In the genomic region with DNA sequence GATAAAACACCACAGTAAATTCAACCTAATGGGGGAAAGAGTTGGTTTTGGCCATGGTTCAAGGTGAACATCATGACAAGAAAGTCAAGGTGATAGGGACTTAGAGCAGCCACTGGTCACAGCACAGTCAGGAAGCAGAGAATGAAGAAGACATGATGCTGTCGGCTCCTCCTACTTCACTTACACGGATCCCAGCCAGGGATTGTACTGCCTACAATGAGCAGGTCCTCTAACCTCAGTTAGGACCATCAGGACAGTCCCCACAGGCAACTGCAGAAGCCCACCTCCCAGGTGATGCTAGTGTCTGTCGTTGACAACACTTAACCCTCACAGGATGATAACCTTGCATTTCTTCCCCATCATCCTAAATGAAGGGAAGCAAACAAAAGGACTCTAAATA, we compare ENCODE assay signal across 16 mouse cellular contexts.
"Had no signal": no experiment of that assay in that cellular context is flagged by ENCODE, and none has a peak within 500 bp of the region (broad histone marks: within the 10 kb centered on the region; RNA-seq: fewer than 3 reads in every experiment).

No protein-coding gene starts in this region.

- H3K4me1 ChIP-seq: lung, embryonic 15.5 days; neural tube, embryonic 12.5 days had no signal

- DNase-seq: liver, postnatal 0 days; lung, adult 2 months; lung, postnatal 14 days; lung, postnatal 36 days; right cerebral cortex, postnatal 14 days; spleen, adult 18-20 months; thymus, adult 18-20 months; thymus, postnatal 14 days; thymus, postnatal 36 days had no signal

- H3K4me2 ChIP-seq: lung, embryonic 15.5 days; midbrain, embryonic 11.5 days; midbrain, embryonic 13.5 days; midbrain, embryonic 15.5 days; neural tube, embryonic 12.5 days had no signal

- ATAC-seq: liver, postnatal 0 days; lung, postnatal 0 days; midbrain, embryonic 13.5 days; midbrain, embryonic 15.5 days had no signal

- H3K36me3 ChIP-seq: midbrain, embryonic 15.5 days; neural tube, embryonic 12.5 days had no signal

- H3K4me3 ChIP-seq: lung, embryonic 15.5 days; midbrain, embryonic 13.5 days; midbrain, embryonic 15.5 days; neural tube, embryonic 12.5 days had no signal

- H3K9ac ChIP-seq: liver, postnatal 0 days; lung, embryonic 15.5 days; midbrain, embryonic 13.5 days; midbrain, embryonic 15.5 days; neural tube, embryonic 12.5 days had no signal

- H3K27ac ChIP-seq: lung, embryonic 15.5 days; macrophage; midbrain, embryonic 13.5 days; midbrain, embryonic 15.5 days; neural tube, embryonic 12.5 days had no signal

- H3K27me3 ChIP-seq: lung, embryonic 15.5 days; midbrain, embryonic 13.5 days; midbrain, embryonic 15.5 days; neural tube, embryonic 12.5 days had no signal

- H3K9me3 ChIP-seq: lung, embryonic 15.5 days; midbrain, embryonic 13.5 days; midbrain, embryonic 15.5 days; neural tube, embryonic 12.5 days had no signal
